Mouse (Mus musculus): ENCODE measurements around the gene Osbpl9. TPM values are rescaled to one million over a fixed set of nuclear protein-coding genes. Genes with fewer than 3 reads are reported as not detected.

Gene Osbpl9
- polyA plus RNA-seq, 1 experiment from 2014 or later: 87.9 TPM

DNA sequence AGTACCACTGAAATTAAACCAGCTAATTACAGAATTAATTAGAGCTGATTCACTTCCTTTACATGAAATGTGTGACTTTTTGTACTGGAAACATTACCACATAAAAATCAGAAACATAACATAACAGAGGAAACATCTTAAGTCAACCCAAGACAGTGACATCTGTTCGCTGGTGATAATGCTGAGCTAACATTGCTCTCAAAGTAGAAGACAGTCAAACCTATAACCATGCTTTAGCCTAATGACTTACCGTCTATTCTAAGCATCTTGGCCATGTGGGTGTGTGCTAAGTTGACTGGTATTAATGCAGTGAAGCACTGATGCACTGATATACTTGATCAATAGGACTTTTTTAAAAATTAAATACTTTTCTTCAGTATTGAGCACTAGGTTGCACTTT lies 52.7 kb downstream of the Osbpl9 start:
- no peak for ATAC-seq (ENCODE audit: low FRiP score)
- Histone ChIP-seq H3K4me3 (no peak overlapping the region), H3K4me2 (replicated peaks) (no peak overlapping the region), H3K36me3 (no peaks in the 10 kb centered on the region), H3K9ac (no peak overlapping the region), H3K27me3 (no peaks in the 10 kb centered on the region), H3K9me3 (replicated peaks) (no peaks in the 10 kb centered on the region), H3K4me1 (0 out of 2 replicates have a peak, but pooled peaks cover 2% of the 10 kb centered on the region), H3K27ac (no peak overlapping the region)
- 93% methylated on average over 2 of the region's 2 CpGs for WGBS

GRCm38 (mm10) chr4:109147278-109148038 lies 54.6 kb downstream of the Osbpl9 start:
- Histone ChIP-seq H3K9ac (no peak overlapping the region), H3K36me3 (no peaks in the 10 kb centered on the region), H3K9me3 (replicated peaks) (no peaks in the 10 kb centered on the region), H3K4me1 (0 out of 2 replicates have a peak, but pooled peaks cover 3% of the 10 kb centered on the region), H3K27ac (peak overlapping the region; percentile 17; the same call in 1 of the 2 replicates), H3K4me3 (no peak overlapping the region), H3K4me2 (replicated peaks) (no peak overlapping the region), H3K27me3 (no peaks in the 10 kb centered on the region)
- ATAC-seq (ENCODE audit: low FRiP score): no peak
- WGBS: 60% methylated on average over 11 of the region's 11 CpGs

DNA sequence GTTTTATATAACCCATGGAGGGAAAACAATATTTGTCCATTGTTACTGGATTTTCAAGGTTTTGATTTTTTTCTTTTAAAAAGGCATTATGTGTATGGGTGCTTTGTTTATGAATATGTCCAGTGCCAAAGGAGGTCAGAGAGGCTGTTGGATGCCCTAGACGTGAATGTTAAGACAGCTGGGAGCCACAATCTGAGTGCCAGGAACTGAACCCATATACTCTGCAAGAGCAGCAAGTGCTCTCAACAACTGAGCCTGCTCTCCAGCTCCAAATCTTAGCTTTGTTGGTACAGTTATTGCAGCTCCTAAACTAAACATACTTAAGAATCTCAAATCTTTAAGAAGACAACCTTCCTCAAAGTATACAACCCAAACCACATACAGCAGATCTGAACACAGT lies 59.0 kb downstream of the Osbpl9 start:
- Histone ChIP-seq H3K27me3 (no peaks in the 10 kb centered on the region), H3K36me3 (no peaks in the 10 kb centered on the region), H3K9me3 (replicated peaks) (no peaks in the 10 kb centered on the region), H3K9ac (no peak overlapping the region), H3K4me2 (replicated peaks) (no peak overlapping the region), H3K27ac (no peak overlapping the region), H3K4me3 (no peak overlapping the region), H3K4me1 (0 out of 2 replicates have a peak, but pooled peaks cover 3% of the 10 kb centered on the region)
- no peak for ATAC-seq (ENCODE audit: low FRiP score)
- 85% methylated on average over 1 of the region's 1 CpGs for WGBS

DNA sequence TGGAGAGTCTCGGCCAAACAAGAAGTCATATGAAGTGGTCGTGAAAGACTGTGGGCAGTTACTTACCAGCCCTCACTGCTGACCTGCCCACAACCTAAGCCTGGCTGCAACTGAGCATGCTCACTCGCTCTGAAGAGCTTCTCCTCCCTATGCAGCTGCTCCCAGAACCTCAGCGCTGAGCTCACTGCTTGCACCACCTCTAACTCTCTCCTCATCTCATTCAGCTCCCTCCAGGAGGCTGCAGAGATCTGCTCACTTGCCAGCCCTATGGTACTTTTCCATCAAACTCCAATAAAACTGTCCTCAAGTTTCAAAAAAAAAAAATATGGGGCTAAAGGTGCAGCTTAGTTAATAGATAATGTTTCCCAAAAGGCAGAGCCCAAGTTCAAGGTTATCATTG lies 63.5 kb downstream of the Osbpl9 start:
- Histone ChIP-seq H3K9ac (no peak overlapping the region), H3K27ac (no peak overlapping the region), H3K36me3 (no peaks in the 10 kb centered on the region), H3K4me3 (no peak overlapping the region), H3K4me1 (no peaks in the 10 kb centered on the region), H3K27me3 (no peaks in the 10 kb centered on the region), H3K4me2 (replicated peaks) (no peak overlapping the region), H3K9me3 (replicated peaks) (no peaks in the 10 kb centered on the region)
- ATAC-seq (ENCODE audit: low FRiP score): no peak
- 60% methylated on average over 4 of the region's 4 CpGs for WGBS

DNA sequence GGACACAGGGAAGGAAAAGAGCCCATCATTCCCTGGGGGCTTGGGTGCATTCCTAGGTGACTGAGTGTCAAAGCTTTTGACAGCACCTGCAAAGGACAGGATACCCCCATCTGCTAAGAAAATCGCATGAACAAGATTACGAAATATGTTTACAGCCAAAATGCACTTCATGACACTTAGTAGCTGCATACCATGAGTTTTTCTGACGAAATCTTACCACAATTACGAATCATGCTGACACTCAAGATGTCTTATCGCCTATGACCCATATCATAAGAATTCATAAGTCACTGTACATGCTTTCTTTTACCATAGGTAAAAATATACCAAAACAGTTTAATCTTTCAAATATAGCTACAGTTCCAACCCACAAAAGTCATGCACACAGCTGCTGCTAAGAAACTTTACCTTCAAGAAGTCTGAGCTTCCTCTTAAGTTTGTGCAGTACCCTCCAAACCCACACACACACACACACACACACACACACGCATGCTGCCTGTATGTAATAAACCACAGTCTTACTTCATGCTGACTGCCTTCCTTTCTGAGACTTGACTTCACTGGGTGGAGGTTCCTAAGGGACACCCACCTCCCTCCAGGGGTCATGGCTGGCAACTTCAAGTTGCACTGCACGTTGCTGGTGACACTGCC lies 65.5 kb downstream of the Osbpl9 start:
- H3K9ac ChIP-seq: no peak overlapping the region
- no peaks in the 10 kb centered on the region for H3K4me1 ChIP-seq
- no peaks in the 10 kb centered on the region for H3K9me3 ChIP-seq (replicated peaks)
- H3K4me3 ChIP-seq: no peak overlapping the region
- H3K27me3 ChIP-seq: no peaks in the 10 kb centered on the region
- H3K27ac ChIP-seq: no peak overlapping the region
- no peak overlapping the region for H3K4me2 ChIP-seq (replicated peaks)
- WGBS: 89% methylated on average over 7 of the region's 7 CpGs
- H3K36me3 ChIP-seq: peaks cover 6% of the 10 kb centered on the region; the same call in 1 of the 2 replicates
- ATAC-seq (ENCODE audit: low FRiP score): no peak

- H3K9me3 ChIP-seq (replicated peaks): no peaks in the 10 kb centered on the region
- no peak overlapping the region for H3K9ac ChIP-seq
- WGBS: 87% methylated on average over 3 of the region's 3 CpGs
- no peak overlapping the region for H3K4me2 ChIP-seq (replicated peaks)
- H3K27ac ChIP-seq: no peak overlapping the region
- peaks cover 6% of the 10 kb centered on the region; the same call in 1 of the 2 replicates for H3K36me3 ChIP-seq
- no peak for ATAC-seq (ENCODE audit: low FRiP score)
- H3K27me3 ChIP-seq: no peaks in the 10 kb centered on the region
- no peaks in the 10 kb centered on the region for H3K4me1 ChIP-seq
- H3K4me3 ChIP-seq: no peak overlapping the region
Observed at GRCm38 (mm10) chr4:109134955-109135354, 67.1 kb downstream of the Osbpl9 start.

DNA sequence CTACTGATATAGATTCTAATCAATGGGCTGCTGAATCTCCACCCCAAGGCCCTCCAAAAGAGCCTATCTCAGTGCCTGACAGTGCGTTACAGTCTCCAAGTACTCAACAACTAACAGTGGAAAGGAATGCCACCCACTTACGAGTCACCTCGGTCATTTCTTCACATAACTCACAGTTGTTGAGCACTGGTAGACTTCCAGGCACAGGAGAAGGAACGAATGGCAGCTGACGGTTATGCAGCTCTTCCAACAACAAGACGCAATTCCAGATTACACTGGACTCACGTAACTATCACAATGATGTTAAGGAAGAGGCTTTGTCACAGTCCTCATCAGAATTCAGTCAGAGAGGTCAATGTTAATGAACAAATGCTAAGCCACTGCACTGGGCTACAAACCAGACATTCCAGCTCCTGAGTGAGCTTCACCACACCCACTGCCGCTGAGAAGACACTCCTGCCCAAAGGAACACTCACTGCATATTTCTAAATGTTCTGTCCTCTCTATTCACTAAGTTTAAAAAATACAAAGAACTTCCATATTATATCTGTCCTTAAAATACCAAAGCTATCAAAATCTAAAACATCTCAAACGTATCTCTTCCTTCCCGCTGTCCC lies 70.7 kb downstream of the Osbpl9 start:
- Histone ChIP-seq H3K27ac (no peak overlapping the region), H3K27me3 (no peaks in the 10 kb centered on the region), H3K4me3 (no peak overlapping the region), H3K9ac (no peak overlapping the region), H3K4me2 (replicated peaks) (no peak overlapping the region), H3K36me3 (peaks cover 6% of the 10 kb centered on the region; the same call in 1 of the 2 replicates), H3K4me1 (peaks cover 5% of the 10 kb centered on the region), H3K9me3 (replicated peaks) (no peaks in the 10 kb centered on the region)
- WGBS: 93% methylated on average over 10 of the region's 10 CpGs
- ATAC-seq (ENCODE audit: low FRiP score): no peak

GRCm38 (mm10) chr4:109128971-109129370 lies 73.1 kb downstream of the Osbpl9 start:
- peaks cover 5% of the 10 kb centered on the region for H3K4me1 ChIP-seq
- H3K9ac ChIP-seq: no peak overlapping the region
- no peak overlapping the region for H3K27ac ChIP-seq
- no peak overlapping the region for H3K4me2 ChIP-seq (replicated peaks)
- no peak overlapping the region for H3K4me3 ChIP-seq
- no peaks in the 10 kb centered on the region for H3K9me3 ChIP-seq (replicated peaks)
- H3K27me3 ChIP-seq: no peaks in the 10 kb centered on the region
- ATAC-seq (ENCODE audit: low FRiP score): no peak
- H3K36me3 ChIP-seq: peaks cover 6% of the 10 kb centered on the region; the same call in 1 of the 2 replicates

GRCm38 (mm10) chr4:109128017-109128416 lies 74.1 kb downstream of the Osbpl9 start:
- H3K27me3 ChIP-seq: no peaks in the 10 kb centered on the region
- no peak overlapping the region for H3K27ac ChIP-seq
- no peak for ATAC-seq (ENCODE audit: low FRiP score)
- H3K4me2 ChIP-seq (replicated peaks): no peak overlapping the region
- peaks cover 6% of the 10 kb centered on the region; the same call in 1 of the 2 replicates for H3K36me3 ChIP-seq
- peaks cover 5% of the 10 kb centered on the region for H3K4me1 ChIP-seq
- no peak overlapping the region for H3K4me3 ChIP-seq
- no peak overlapping the region for H3K9ac ChIP-seq
- WGBS: 82% methylated on average over 9 of the region's 9 CpGs
- H3K9me3 ChIP-seq (replicated peaks): no peaks in the 10 kb centered on the region

DNA sequence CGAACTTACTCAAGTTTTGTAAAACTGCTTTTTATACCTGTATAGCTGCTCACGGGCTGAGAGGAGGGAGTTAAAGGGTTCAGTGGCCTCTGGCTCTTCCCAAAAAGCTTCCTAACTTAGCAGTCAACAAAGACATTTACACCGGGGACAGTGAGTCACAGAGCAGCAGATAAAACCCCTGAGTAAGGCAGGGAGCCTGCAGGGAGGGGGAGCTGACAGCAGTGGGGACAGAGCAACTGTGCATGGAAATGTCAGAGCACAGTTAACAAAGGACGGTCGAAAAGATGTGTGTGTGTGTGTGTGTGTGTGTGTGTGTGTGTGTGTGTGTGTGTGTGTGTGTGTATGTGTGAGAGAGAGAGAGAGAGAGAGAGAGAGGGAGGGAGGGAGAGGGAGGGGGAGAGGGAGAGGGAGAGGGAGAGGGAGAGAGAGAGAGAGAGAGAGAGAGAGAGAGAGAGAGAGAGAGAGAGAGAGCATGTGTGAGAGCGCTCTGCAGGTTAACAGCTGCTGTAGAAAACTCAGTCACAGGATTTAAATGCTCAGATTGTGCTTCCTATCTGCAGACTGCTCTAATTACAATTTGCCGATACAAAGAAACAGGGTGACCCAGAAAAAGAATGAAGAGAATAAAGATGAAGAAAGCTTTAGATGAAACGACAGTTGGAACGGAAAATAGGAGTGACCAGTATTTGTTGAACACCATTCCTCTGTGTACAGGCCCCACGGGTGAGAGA lies 75.1 kb downstream of the Osbpl9 start:
- no peaks in the 10 kb centered on the region for H3K9me3 ChIP-seq (replicated peaks)
- no peak overlapping the region for H3K9ac ChIP-seq
- 61% methylated on average over 10 of the region's 10 CpGs for WGBS
- H3K27me3 ChIP-seq: no peaks in the 10 kb centered on the region
- ATAC-seq (ENCODE audit: low FRiP score): no peak
- peaks cover 5% of the 10 kb centered on the region for H3K4me1 ChIP-seq
- no peak overlapping the region for H3K27ac ChIP-seq
- H3K4me2 ChIP-seq (replicated peaks): no peak overlapping the region
- H3K4me3 ChIP-seq: no peak overlapping the region
- peaks cover 4% of the 10 kb centered on the region; the same call in 1 of the 2 replicates for H3K36me3 ChIP-seq

GRCm38 (mm10) chr4:109125746-109126425 lies 76.2 kb downstream of the Osbpl9 start:
- 77% methylated on average over 2 of the region's 2 CpGs for WGBS

More at GRCm38 (mm10) chr4:109125746-109126425, 76.2 kb downstream of the Osbpl9 start:
- no peak for ATAC-seq (ENCODE audit: low FRiP score)
- Histone ChIP-seq H3K9me3 (replicated peaks) (no peaks in the 10 kb centered on the region), H3K27ac (no peak overlapping the region), H3K36me3 (no peaks in the 10 kb centered on the region), H3K4me1 (peaks cover 5% of the 10 kb centered on the region), H3K4me3 (no peak overlapping the region), H3K4me2 (replicated peaks) (no peak overlapping the region), H3K9ac (no peak overlapping the region), H3K27me3 (no peaks in the 10 kb centered on the region)

Measured in hindbrain, embryonic 12.5 days (tissue).